Mouse (Mus musculus) midbrain, embryonic 11.5 days (tissue): ENCODE results near the gene Lbx2. TPM values are rescaled to one million over a fixed set of nuclear protein-coding genes. Genes with fewer than 3 reads are reported as not detected.
A peak's percentile ranks its signal among the peaks of the same experiment; 100 is the strongest.

Experiments
- ATAC-seq: fragments of 200-750 bp; cut with Nextera tagmentation; 2 replicates; pipeline ENCODE4 v1.8.0; 2017; ENCODE audit warnings: moderate TSS enrichment, moderate library complexity; ENCODE audit not compliant: low FRiP score
- DNase-seq: peaks from one replicate; pipeline ENCODE4 v3.0.0; 2015; ENCODE audit warnings: low spot score; ENCODE audit errors: missing footprints
- H3K27ac ChIP-seq: fragments of 300-500 bp; sonication (generic); 2 replicates; pipeline ENCODE4 v1.5.1; 2014; ENCODE audit warnings: low read depth, low read length
- H3K27me3 ChIP-seq: fragments of 300-500 bp; sonication (generic); 2 replicates; pipeline ENCODE4 v1.6.1; 2014; ENCODE audit warnings: mild to moderate bottlenecking, low read length, moderate library complexity, mixed read lengths; ENCODE audit not compliant: control insufficient read depth, insufficient read depth
- H3K36me3 ChIP-seq: fragments of 300-500 bp; sonication (generic); 2 replicates; pipeline ENCODE4 v1.6.1; 2014; ENCODE audit warnings: mild to moderate bottlenecking, low read length, moderate library complexity, mixed read lengths; ENCODE audit not compliant: control insufficient read depth, insufficient read depth
- H3K4me1 ChIP-seq: fragments of 300-500 bp; sonication (generic); 2 replicates; pipeline ENCODE4 v1.6.1; 2014; ENCODE audit warnings: low read length; ENCODE audit not compliant: control insufficient read depth, insufficient read depth
- H3K4me2 ChIP-seq: fragments of 300-500 bp; sonication (generic); 2 replicates; pipeline ENCODE4 v1.6.1; 2014; ENCODE audit warnings: mild to moderate bottlenecking, moderate library complexity
- H3K4me3 ChIP-seq: fragments of 300-500 bp; sonication (generic); 2 replicates; pipeline ENCODE4 v1.5.1; 2014; ENCODE audit warnings: low read depth, low read length
- H3K9ac ChIP-seq: fragments of 300-500 bp; sonication (generic); 2 replicates; pipeline ENCODE4 v1.6.1; 2014; ENCODE audit warnings: low read length
- H3K9me3 ChIP-seq: fragments of 300-500 bp; sonication (generic); 2 replicates; pipeline ENCODE4 v1.6.1; 2016; ENCODE audit warnings: low read length; ENCODE audit not compliant: control insufficient read depth
- WGBS: fragments of 180-500 bp; shearing (Covaris S2); extraction: QIAGEN DNeasy Blood & Tissue Kit; methylation state at CpG from one replicate; pipeline ENCODE4 v1.1.7; 2014; 5-methylcytosine and 5-hydroxymethylcytosine counted together
- polyA plus RNA-seq: library from polyadenylated mRNA; unstranded; fragments of >200 nt; fragmentation: Nextera tagmentation; extraction: Ambion mirVana; gene quantifications from 2 replicates; pipeline ENCODE4 v1.2.1, GENCODE M21; 2014

Lbx2 gene
- polyA plus RNA-seq, 1 experiment from 2014 or later: 0.44 TPM

DNA sequence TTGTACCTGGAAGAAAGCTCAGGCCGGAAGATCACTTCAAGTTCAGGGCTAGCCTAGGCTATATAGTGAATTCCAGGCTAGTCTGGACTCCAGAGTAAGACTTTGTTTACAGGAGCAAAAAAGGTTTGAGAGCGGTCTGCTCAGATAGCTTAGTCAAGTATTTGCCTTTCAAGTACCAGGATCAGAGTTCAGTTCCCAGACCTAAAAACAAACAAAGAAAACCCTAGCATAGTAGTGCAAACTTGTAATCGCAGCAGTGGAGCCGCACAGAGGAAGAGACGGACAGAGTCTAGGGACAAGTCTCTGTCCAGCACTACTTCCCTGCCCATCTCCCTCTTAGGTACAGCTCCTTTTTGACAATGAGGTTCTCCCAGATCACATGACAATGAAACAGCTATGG is 6.0 kb upstream of the Lbx2 start:
- Histone ChIP-seq H3K27me3 (peaks cover 42% of the 10 kb centered on the region), H3K4me2 (no peak overlapping the region), H3K4me3 (no peak overlapping the region), H3K9me3 (no peaks in the 10 kb centered on the region), H3K27ac (no peak overlapping the region), H3K9ac (no peak overlapping the region), H3K4me1 (peaks cover 11% of the 10 kb centered on the region), H3K36me3 (peaks cover 5% of the 10 kb centered on the region; the same call in 1 of the 2 replicates)
- ATAC-seq (no peak), DNase-seq (no peak)
- 91% methylated on average over 5 of the region's 5 CpGs for WGBS

DNA sequence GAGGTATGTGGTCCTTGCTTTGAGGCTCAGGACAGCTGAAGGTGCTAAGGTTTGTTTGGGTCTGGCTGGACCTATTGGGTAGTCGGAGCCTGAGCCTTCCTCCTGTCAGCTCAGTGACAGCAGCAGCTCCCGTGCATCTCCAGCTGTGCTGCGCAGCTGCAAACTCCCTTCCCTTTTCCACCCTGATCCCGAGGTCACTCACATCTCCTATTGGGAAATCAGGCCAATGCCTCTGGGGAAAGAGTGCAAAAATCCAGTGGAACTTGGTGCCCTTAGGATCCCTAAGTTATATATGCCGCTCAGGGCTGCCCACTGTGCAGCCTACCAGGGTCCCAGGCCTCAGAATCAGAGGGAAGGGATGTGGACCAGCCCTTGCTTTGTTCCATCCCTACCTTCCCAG is 2.7 kb upstream of the Lbx2 start:
- Histone ChIP-seq H3K4me1 (peaks cover 10% of the 10 kb centered on the region; the same call in 1 of the 2 replicates), H3K36me3 (peaks cover 5% of the 10 kb centered on the region; the same call in 1 of the 2 replicates), H3K27me3 (peaks cover 59% of the 10 kb centered on the region), H3K9ac (no peak overlapping the region), H3K4me3 (no peak overlapping the region), H3K27ac (no peak overlapping the region), H3K4me2 (no peak overlapping the region), H3K9me3 (no peaks in the 10 kb centered on the region)
- WGBS: 4% methylated on average over 5 of the region's 5 CpGs
- ATAC-seq (no peak), DNase-seq (no peak)

DNA sequence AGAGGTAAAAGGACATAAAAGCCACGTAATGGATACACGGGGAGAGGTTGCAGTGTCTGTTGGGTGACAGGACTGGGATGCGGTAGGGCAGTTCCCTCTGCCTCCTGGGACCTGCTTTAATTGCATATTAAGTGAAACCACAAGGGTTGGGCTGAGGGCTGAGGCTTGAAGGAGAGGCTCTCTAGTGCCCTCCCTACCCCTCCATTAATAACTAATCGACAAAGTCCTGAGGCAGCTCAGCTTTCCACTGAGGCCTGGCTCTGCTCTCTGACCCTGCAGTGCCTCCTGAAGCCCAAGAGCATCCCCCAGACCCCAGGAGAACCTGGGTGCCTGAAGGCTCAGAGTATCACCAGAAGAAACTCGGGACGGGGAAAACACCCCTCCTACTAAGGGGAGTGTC is 1.7 kb upstream of the Lbx2 start:
- H3K4me3 ChIP-seq: no peak overlapping the region
- H3K9me3 ChIP-seq: no peaks in the 10 kb centered on the region
- no peak overlapping the region for H3K4me2 ChIP-seq
- H3K9ac ChIP-seq: no peak overlapping the region
- peaks cover 4% of the 10 kb centered on the region; the same call in 1 of the 2 replicates for H3K4me1 ChIP-seq
- 5% methylated on average over 6 of the region's 6 CpGs for WGBS
- H3K36me3 ChIP-seq: peaks cover 5% of the 10 kb centered on the region; the same call in 1 of the 2 replicates
- DNase-seq (no peak), ATAC-seq (no peak)
- H3K27me3 ChIP-seq: peaks cover 66% of the 10 kb centered on the region
- H3K27ac ChIP-seq: no peak overlapping the region

DNA sequence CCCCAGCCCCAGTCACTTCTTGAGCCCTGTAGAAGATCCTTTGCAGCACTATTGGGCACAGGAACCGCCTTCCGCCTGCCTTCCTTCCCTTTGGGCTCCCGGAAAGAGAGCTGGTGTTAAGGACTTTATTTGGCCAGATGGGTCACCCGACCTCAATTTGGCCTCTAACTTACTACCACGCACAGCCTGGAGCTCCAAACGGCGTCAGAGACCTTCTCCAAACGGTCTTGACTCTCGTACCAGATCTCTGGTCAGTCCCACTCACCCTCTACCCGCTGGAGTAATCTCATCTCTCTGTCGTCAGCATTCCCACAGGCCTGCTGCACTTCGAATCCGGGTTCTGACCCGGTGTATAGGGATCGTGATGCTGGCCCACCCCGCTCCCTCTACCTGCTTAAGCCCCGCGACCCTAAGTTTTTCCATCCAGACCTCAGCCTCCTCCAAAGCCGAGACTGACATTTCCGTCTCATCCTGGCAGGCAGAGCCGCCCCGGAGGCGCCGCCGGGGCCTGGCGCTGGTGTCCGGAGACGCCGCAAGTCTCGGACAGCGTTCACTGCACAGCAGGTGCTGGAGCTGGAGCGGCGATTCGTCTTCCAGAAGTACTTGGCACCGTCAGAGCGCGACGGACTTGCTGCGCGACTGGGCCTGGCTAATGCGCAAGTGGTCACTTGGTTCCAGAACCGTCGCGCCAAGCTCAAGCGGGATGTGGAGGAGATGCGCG is 1.2 kb downstream of the Lbx2 start:
- Histone ChIP-seq H3K9me3 (no peaks in the 10 kb centered on the region), H3K27me3 (peaks cover 68% of the 10 kb centered on the region), H3K36me3 (no peaks in the 10 kb centered on the region), H3K4me1 (0 out of 2 replicates have a peak, but pooled peaks cover 3% of the 10 kb centered on the region), H3K4me3 (peak overlapping the region; percentile 11; the same call in 1 of the 2 replicates), H3K27ac (no peak overlapping the region), H3K9ac (no peak overlapping the region), H3K4me2 (peak overlapping the region; percentile 30)
- WGBS: under 1% methylated on average over 47 of the region's 47 CpGs
- ATAC-seq: no peak
- peak; percentile 85 for DNase-seq

DNA sequence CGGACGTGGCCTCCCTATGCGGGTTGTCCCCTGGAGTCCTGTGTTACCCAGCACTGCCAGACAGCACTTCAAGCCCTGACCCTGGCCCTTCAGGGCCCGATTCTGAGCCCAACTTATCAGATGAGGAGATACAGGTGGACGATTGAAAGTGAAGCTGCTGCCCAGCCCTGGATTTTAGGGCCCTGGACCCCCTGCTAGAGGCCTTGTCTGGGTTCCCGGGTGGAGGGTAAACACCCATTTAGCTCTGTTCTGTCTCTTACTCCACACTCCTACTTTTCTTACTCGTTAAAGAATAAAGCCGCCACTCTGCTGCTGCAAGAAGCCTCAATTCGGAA is 1.7 kb downstream of the Lbx2 start:
- no peak for ATAC-seq
- no peak overlapping the region for H3K27ac ChIP-seq
- peak overlapping the region; percentile 11; the same call in 1 of the 2 replicates for H3K4me3 ChIP-seq
- no peaks in the 10 kb centered on the region for H3K9me3 ChIP-seq
- H3K9ac ChIP-seq: no peak overlapping the region
- peak; percentile 94 for DNase-seq
- H3K36me3 ChIP-seq: no peaks in the 10 kb centered on the region
- H3K4me1 ChIP-seq: 0 out of 2 replicates have a peak, but pooled peaks cover 3% of the 10 kb centered on the region
- 2% methylated on average over 9 of the region's 9 CpGs for WGBS
- H3K4me2 ChIP-seq: peak overlapping the region; percentile 30; the same call in 1 of the 2 replicates
- H3K27me3 ChIP-seq: peaks cover 65% of the 10 kb centered on the region

DNA sequence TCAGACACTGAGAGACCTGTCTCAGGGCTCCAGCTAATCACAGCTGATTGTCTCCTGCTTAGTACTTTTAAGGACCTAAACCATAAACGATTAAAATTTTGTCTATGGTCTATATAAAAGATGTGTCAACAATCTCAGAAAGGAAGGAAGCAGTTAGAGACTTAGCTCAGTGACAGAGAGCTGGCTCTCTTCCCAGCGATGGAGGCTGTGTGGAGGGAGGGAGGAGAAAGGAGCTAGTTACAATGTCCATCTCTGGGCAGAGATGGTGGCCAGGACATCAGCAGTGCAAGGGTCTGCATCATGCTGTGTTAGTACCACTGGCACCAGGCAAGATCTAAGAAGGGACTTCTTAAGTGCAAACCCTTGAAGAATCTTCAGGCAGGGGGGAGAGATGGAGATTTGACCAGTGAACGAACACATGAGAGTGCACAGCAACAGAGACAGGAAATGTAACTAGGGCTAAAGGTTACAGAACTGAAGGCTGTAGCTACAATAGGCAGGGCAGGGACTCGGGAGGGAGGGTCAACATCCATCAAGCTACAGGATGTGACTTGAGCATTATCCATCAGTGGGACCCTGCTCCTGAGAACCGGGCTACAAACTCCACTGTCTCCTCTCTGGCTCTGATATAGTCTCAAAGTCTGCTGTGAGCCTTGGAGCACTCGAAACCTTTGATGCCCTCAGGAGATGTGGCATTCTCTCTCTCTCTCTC is 6.4 kb downstream of the Lbx2 start:
- Histone ChIP-seq H3K36me3 (no peaks in the 10 kb centered on the region), H3K27ac (no peak overlapping the region), H3K9me3 (no peaks in the 10 kb centered on the region), H3K4me2 (no peak overlapping the region), H3K9ac (no peak overlapping the region), H3K4me1 (0 out of 2 replicates have a peak, but pooled peaks cover 2% of the 10 kb centered on the region), H3K4me3 (no peak overlapping the region), H3K27me3 (peaks cover 19% of the 10 kb centered on the region)
- DNase-seq (no peak), ATAC-seq (no peak)
- 47% methylated on average over 6 of the region's 6 CpGs for WGBS

DNA sequence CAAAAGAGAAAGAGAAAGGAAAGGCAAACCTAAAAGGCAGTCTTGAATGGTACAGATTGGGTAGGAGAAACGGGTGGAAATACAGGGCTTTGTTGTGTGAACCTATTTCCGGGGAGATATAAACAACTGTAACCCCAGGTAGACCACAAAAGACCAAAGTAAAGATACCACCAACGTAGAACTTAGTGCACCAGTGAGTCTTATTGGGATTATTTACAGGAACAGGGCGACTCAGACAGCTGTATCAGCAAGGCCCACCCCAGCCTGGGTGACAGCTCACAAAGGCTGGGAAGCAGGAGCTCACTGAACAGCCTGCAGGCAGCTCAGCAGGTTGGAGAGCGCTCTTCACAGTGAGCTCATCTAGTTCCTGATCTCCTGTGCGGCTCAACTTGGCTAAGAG is 9.8 kb downstream of the Lbx2 start:
- DNase-seq: no peak
- no peaks in the 10 kb centered on the region for H3K9me3 ChIP-seq
- no peak overlapping the region for H3K27ac ChIP-seq
- H3K9ac ChIP-seq: no peak overlapping the region
- no peaks in the 10 kb centered on the region; the same call in 1 of the 2 replicates for H3K27me3 ChIP-seq
- no peak for ATAC-seq
- no peak overlapping the region for H3K4me3 ChIP-seq
- 42% methylated on average over 6 of the region's 6 CpGs for WGBS
- no peaks in the 10 kb centered on the region for H3K4me1 ChIP-seq
- no peak overlapping the region for H3K4me2 ChIP-seq
- H3K36me3 ChIP-seq: no peaks in the 10 kb centered on the region

DNA sequence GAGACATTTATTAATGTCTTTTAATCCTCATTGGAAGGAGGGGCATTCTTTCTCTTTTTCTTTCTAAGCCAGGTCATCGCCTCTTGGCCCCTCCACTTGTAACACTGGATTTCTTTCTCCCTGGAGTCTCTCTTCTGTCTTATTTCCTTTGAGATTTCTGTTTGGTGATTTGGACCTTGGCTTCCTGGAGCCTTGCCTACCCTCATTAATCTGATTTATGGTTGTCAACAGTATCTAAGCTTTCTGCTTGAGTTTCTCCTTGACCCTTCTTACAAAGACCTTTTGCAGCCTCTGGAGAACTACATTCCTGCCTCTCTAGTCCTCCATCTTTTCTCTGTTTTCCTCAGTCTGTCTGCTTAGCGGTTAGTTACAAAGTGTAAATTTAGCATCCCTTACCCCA is 12.2 kb downstream of the Lbx2 start:
- peaks cover 7% of the 10 kb centered on the region; the same call in 1 of the 2 replicates for H3K27me3 ChIP-seq
- no peaks in the 10 kb centered on the region for H3K9me3 ChIP-seq
- H3K9ac ChIP-seq: no peak overlapping the region
- WGBS: 69% methylated on average over 2 of the region's 2 CpGs
- no peak overlapping the region for H3K4me3 ChIP-seq
- H3K4me1 ChIP-seq: peaks cover 11% of the 10 kb centered on the region
- no peak for ATAC-seq
- no peaks in the 10 kb centered on the region for H3K36me3 ChIP-seq
- no peak overlapping the region for H3K4me2 ChIP-seq
- H3K27ac ChIP-seq: no peak overlapping the region
- no peak for DNase-seq

DNA sequence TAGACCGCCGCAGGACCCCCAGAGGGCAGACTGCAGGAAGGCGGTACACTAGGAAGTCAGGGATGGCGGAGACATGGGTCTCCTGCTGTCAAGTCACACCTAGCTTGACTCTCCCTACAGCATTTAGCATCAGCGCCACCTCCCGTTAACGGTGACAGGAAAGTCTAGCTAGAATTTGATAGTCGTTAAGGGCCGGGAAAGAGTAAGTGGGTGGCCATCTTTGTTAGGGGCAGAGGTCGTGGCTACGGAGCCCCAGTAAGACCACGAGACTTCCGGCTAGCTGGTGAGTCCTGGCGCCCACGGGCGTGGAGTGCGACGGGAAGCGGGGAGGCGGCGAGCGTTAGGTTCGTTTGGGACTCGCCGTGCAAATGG is 15.1 kb downstream of the Lbx2 start, which contains the start of the genes Ccdc142 and Gm42688:
Ccdc142 (plus strand) TSS at position 286 of the 372 bp plus-strand sequence.
Gm42688 (plus strand) TSS at position 302 of the 372 bp plus-strand sequence.
- ATAC-seq (peak; percentile 87), DNase-seq (peak; percentile 96)
- H3K9ac ChIP-seq: peak within 1 kb of the TSS; percentile 75
- peaks cover 9% of the 10 kb centered on the region; the same call in 1 of the 2 replicates for H3K27me3 ChIP-seq
- H3K9me3 ChIP-seq: no peaks in the 10 kb centered on the region
- WGBS: under 1% methylated on average over 25 of the region's 25 CpGs
- H3K4me3 ChIP-seq: peak within 1 kb of the TSS; percentile 72
- peak within 1 kb of the TSS; percentile 99 for H3K4me2 ChIP-seq
- peaks cover 13% of the 10 kb centered on the region for H3K4me1 ChIP-seq
- H3K36me3 ChIP-seq: no peaks in the 10 kb centered on the region
- H3K27ac ChIP-seq: peak within 1 kb of the TSS; percentile 58
